Mouse (Mus musculus) MN1 (cell line): ENCODE measurements around the gene Emc8.

Experiments
- DNase-seq: peaks from one replicate; pipeline ENCODE4 v3.0.0-alpha.2; 2016; ENCODE audit warnings: low spot score

Emc8 gene

GRCm38 (mm10) chr8:120641245-120641644 lies 27.1 kb downstream of the Emc8 start:
- DNase-seq: peak; percentile 78

GRCm38 (mm10) chr8:120634329-120634839 lies 34.0 kb downstream of the Emc8 start:
- DNase-seq: peak; percentile 78

GRCm38 (mm10) chr8:120633665-120634271 lies 34.6 kb downstream of the Emc8 start:
- DNase-seq: peak; percentile 44

GRCm38 (mm10) chr8:120632969-120633664 lies 35.3 kb downstream of the Emc8 start:
- no peak for DNase-seq

GRCm38 (mm10) chr8:120631441-120632375 lies 36.7 kb downstream of the Emc8 start:
- DNase-seq: no peak

GRCm38 (mm10) chr8:120630848-120631247 lies 37.5 kb downstream of the Emc8 start:
- no peak for DNase-seq

- no peak for DNase-seq
Observed at GRCm38 (mm10) chr8:120630031-120630430, 38.3 kb downstream of the Emc8 start.

- DNase-seq: no peak
Observed at GRCm38 (mm10) chr8:120627298-120627697, 41.1 kb downstream of the Emc8 start.

GRCm38 (mm10) chr8:120626461-120626860 lies 41.9 kb downstream of the Emc8 start:
- DNase-seq: no peak

- DNase-seq: no peak
Observed at GRCm38 (mm10) chr8:120623608-120624007, 44.8 kb downstream of the Emc8 start.

GRCm38 (mm10) chr8:120622161-120622560 lies 46.2 kb downstream of the Emc8 start:
- no peak for DNase-seq

GRCm38 (mm10) chr8:120620441-120620840 lies 47.9 kb downstream of the Emc8 start:
- no peak for DNase-seq

- no peak for DNase-seq
Observed at GRCm38 (mm10) chr8:120619235-120620180, 48.9 kb downstream of the Emc8 start.

- DNase-seq: peak; percentile 84
Observed at GRCm38 (mm10) chr8:120618110-120618509, 50.3 kb downstream of the Emc8 start.

- peak; percentile 81 for DNase-seq
Observed at GRCm38 (mm10) chr8:120616663-120617626, 51.4 kb downstream of the Emc8 start.

- no peak for DNase-seq
Observed at GRCm38 (mm10) chr8:120614491-120614890, 53.9 kb downstream of the Emc8 start.

GRCm38 (mm10) chr8:120610824-120611223 lies 57.5 kb downstream of the Emc8 start:
- no peak for DNase-seq

GRCm38 (mm10) chr8:120607885-120608284 lies 60.5 kb downstream of the Emc8 start:
- peak; percentile 78 for DNase-seq

GRCm38 (mm10) chr8:120607460-120607859 lies 60.9 kb downstream of the Emc8 start:
- no peak for DNase-seq
